8 mouse cellular contexts compared by ENCODE assay signal in genomic region chr2:60382858-60383669, GRCm38 (mm10). TPM values are rescaled to one million over a fixed set of nuclear protein-coding genes. Genes with fewer than 3 reads are reported as not detected.
DNase-seq lines count a peak whose midpoint lies in the region; ATAC-seq and TF ChIP-seq lines count a peak whose summit lies in the region.

Gene Ly75 (minus strand): TSS chr2:60383303.

- WGBS in forebrain, embryonic 11.5 days = under 1% methylated on average over 46 of the region's 46 CpGs
- WGBS in heart, postnatal 0 days = 2% methylated on average over 46 of the region's 46 CpGs
- WGBS in neural tube, embryonic 15.5 days = under 1% methylated on average over 46 of the region's 46 CpGs

- H3K9me3 ChIP-seq in CH12.LX (replicated peaks; ENCODE audit: low read length) = no peaks in the 10 kb centered on the region
- no peaks in the 10 kb centered on the region for H3K9me3 ChIP-seq in forebrain, embryonic 11.5 days (ENCODE audit: control insufficient read depth, low read length)
- no peaks in the 10 kb centered on the region for H3K9me3 ChIP-seq in heart, postnatal 0 days (replicated peaks; ENCODE audit: control insufficient read depth, low read length)
- H3K9me3 ChIP-seq in neural tube, embryonic 15.5 days (replicated peaks) = no peaks in the 10 kb centered on the region

- in situ Hi-C loops in CH12.LX (cut with MboI; ENCODE audit: low pct_ligation_motif_present, low pct_unique_long_range_greater_than_20kb, low sequenced_read_pairs) = no loop called here

- DNase-seq in CH12.LX (ENCODE audit: extremely low read depth) = peak; percentile 84
- peak; percentile 81 for DNase-seq in c-Kit-positive CD71-negative TER-119-negative erythroid progenitor cells, embryonic 14.5 days (ENCODE audit: low read depth)
- peak; percentile 92 for DNase-seq in forebrain, embryonic 11.5 days (ENCODE audit: low spot score)
- DNase-seq in heart, postnatal 0 days (ENCODE audit: low spot score) = peak; percentile 76
- peak; percentile 87 to 92 for DNase-seq in kidney, postnatal 36 days
- peak; percentile 91 to 93 for DNase-seq in lung, adult 18-20 months
- DNase-seq in testis, postnatal 14 days (ENCODE audit: low spot score) = peak; percentile 89

- peaks cover 14 to 16% of the 10 kb centered on the region in 2 experiments for H3K4me1 ChIP-seq in CH12.LX (ENCODE audit: control insufficient read depth in 1 of 2, insufficient read depth in 2 of 2)
- H3K4me1 ChIP-seq in forebrain, embryonic 11.5 days (replicated peaks; ENCODE audit: control insufficient read depth, insufficient read depth, low read length) = peaks cover 4% of the 10 kb centered on the region; the same call in 1 of the 2 replicates
- H3K4me1 ChIP-seq in heart, postnatal 0 days (ENCODE audit: control insufficient read depth, insufficient read depth) = peaks cover 20% of the 10 kb centered on the region
- H3K4me1 ChIP-seq in neural tube, embryonic 15.5 days = peaks cover 10% of the 10 kb centered on the region

- peak within 1 kb of the TSS; percentile 65 to 90 (median 73) for H3K4me3 ChIP-seq in CH12.LX (replicated peaks in 1 of 3; ENCODE audit: low read depth in 2 of 3, low read length in 2 of 3, poor library complexity in 1 of 3)
- peak within 1 kb of the TSS; percentile 46 for H3K4me3 ChIP-seq in forebrain, embryonic 11.5 days (ENCODE audit: low read depth, low read length)
- H3K4me3 ChIP-seq in heart, postnatal 0 days (ENCODE audit: low read depth, low read length) = peak within 1 kb of the TSS; percentile 53
- H3K4me3 ChIP-seq in neural tube, embryonic 15.5 days (replicated peaks) = peak within 1 kb of the TSS; percentile 60

- peak within 1 kb of the TSS; percentile 30; the same call in 1 of the 2 replicates for H3K27ac ChIP-seq in CH12.LX (ENCODE audit: insufficient read depth, low read depth)
- H3K27ac ChIP-seq in forebrain, embryonic 11.5 days (ENCODE audit: low read depth, low read length) = no peak within 1 kb of the TSS
- H3K27ac ChIP-seq in heart, postnatal 0 days (ENCODE audit: low read depth) = no peak within 1 kb of the TSS
- H3K27ac ChIP-seq in neural tube, embryonic 15.5 days (replicated peaks) = no peak within 1 kb of the TSS

- peaks cover 3% of the 10 kb centered on the region for H3K27me3 ChIP-seq in CH12.LX (replicated peaks)
- H3K27me3 ChIP-seq in forebrain, embryonic 11.5 days (ENCODE audit: control insufficient read depth, insufficient read depth, low read length) = peaks cover 10% of the 10 kb centered on the region; the same call in 1 of the 2 replicates
- H3K27me3 ChIP-seq in heart, postnatal 0 days (ENCODE audit: control insufficient read depth, insufficient read depth, low read length) = no peaks in the 10 kb centered on the region
- peaks cover 10% of the 10 kb centered on the region; the same call in 1 of the 2 replicates for H3K27me3 ChIP-seq in neural tube, embryonic 15.5 days (replicated peaks)

- H3K36me3 ChIP-seq in CH12.LX (replicated peaks in 1 of 2; ENCODE audit: control insufficient read depth in 1 of 2, insufficient read depth in 1 of 2, low read length in 1 of 2) = peaks cover 0 to 12% of the 10 kb centered on the region in 2 experiments
- no peaks in the 10 kb centered on the region for H3K36me3 ChIP-seq in forebrain, embryonic 11.5 days (ENCODE audit: control insufficient read depth, insufficient read depth, low read length)
- no peaks in the 10 kb centered on the region for H3K36me3 ChIP-seq in heart, postnatal 0 days (replicated peaks; ENCODE audit: control insufficient read depth, insufficient read depth, low read length)
- H3K36me3 ChIP-seq in neural tube, embryonic 15.5 days = no peaks in the 10 kb centered on the region

- TF ChIP-seq POLR2A in CH12.LX (IDR thresholded peaks at IDR 0.05; ENCODE audit: low read depth, low read length) = peak; percentile 73

- dilution Hi-C loops in CH12.LX (cut with MboI; ENCODE audit: extremely low pct_ligation_motif_present, extremely low pct_unique_long_range_greater_than_20kb, low sequenced_read_pairs) = no loop called here

- TF ChIP-seq EP300 in CH12.LX (IDR thresholded peaks at IDR 0.05; ENCODE audit: low read length) = no peak
- TF ChIP-seq EP300 in heart, postnatal 0 days (IDR thresholded peaks at IDR 0.05; ENCODE audit: low read depth) = no peak

- H3K4me2 ChIP-seq in CH12.LX (ENCODE audit: insufficient read depth, low read depth, poor library complexity, severe bottlenecking) = peak within 1 kb of the TSS; percentile 77
- peak within 1 kb of the TSS; percentile 81 for H3K4me2 ChIP-seq in forebrain, embryonic 11.5 days (ENCODE audit: low read depth, low read length, severe bottlenecking)
- H3K4me2 ChIP-seq in heart, postnatal 0 days (ENCODE audit: low read depth, low read length) = peak within 1 kb of the TSS; percentile 85
- H3K4me2 ChIP-seq in neural tube, embryonic 15.5 days = peak within 1 kb of the TSS; percentile 89

- ATAC-seq in forebrain, embryonic 11.5 days (replicated peaks; ENCODE audit: low FRiP score) = peak; percentile 100
- peak; percentile 97 for ATAC-seq in heart, postnatal 0 days (ENCODE audit: insufficient read depth, low read depth)
- ATAC-seq in neural tube, embryonic 15.5 days (ENCODE audit: low FRiP score) = peak; percentile 97

- H3K9ac ChIP-seq in CH12.LX (ENCODE audit: insufficient read depth, low read depth) = peak within 1 kb of the TSS; percentile 46
- H3K9ac ChIP-seq in forebrain, embryonic 11.5 days (ENCODE audit: low read length) = peak within 1 kb of the TSS; percentile 60
- peak within 1 kb of the TSS; percentile 32; the same call in 1 of the 2 replicates for H3K9ac ChIP-seq in heart, postnatal 0 days (replicated peaks; ENCODE audit: low read depth, low read length)
- peak within 1 kb of the TSS; percentile 30 for H3K9ac ChIP-seq in neural tube, embryonic 15.5 days (replicated peaks)

- peak in 1 of 2 experiments; percentile 23; a peak in 2 of 4 replicates for TF ChIP-seq CTCF in CH12.LX (conservative IDR thresholded peaks at IDR 0.05 in 1 of 2, IDR thresholded peaks at IDR 0.05 in 1 of 2; ENCODE audit: low read depth in 2 of 2, low read length in 2 of 2)
- TF ChIP-seq CTCF in heart, postnatal 0 days (IDR thresholded peaks at IDR 0.05; ENCODE audit: low read depth) = no peak

- H3K79me2 ChIP-seq in CH12.LX (replicated peaks; ENCODE audit: control insufficient read depth, extremely low read depth, insufficient read depth, poor library complexity, severe bottlenecking) = peaks cover 5% of the 10 kb centered on the region; the same call in 1 of the 2 replicates

- no peak; the same call in 1 of the 2 replicates for TF ChIP-seq RAD21 in CH12.LX (IDR thresholded peaks at IDR 0.05; ENCODE audit: low read depth, low read length)

TF ChIP-seq in CH12.LX, 34 proteins besides CTCF, POLR2A, EP300 and RAD21:
- TF ChIP-seq TBP (conservative IDR thresholded peaks at IDR 0.05; ENCODE audit: low read depth, low read length) (peak; percentile 61; the same call in 1 of the 2 replicates), MAZ (IDR thresholded peaks at IDR 0.05; ENCODE audit: low read depth, low read length) (0 out of 2 replicates have a peak, but pooled peaks have one; percentile 35), MEF2A (IDR thresholded peaks at IDR 0.05; ENCODE audit: borderline replicate concordance, low read depth, low read length) (0 out of 2 replicates have a peak, but pooled peaks have one; percentile 7), TCF12 (IDR thresholded peaks at IDR 0.05; ENCODE audit: low read depth, low read length) (peak; percentile 51; the same call in 1 of the 2 replicates), NELFE (IDR thresholded peaks at IDR 0.05; ENCODE audit: low read depth, low read length) (peak; percentile 62), MAX (IDR thresholded peaks at IDR 0.05; ENCODE audit: low read length) (peak; percentile 78), CHD2 (IDR thresholded peaks at IDR 0.05; ENCODE audit: low read length) (0 out of 2 replicates have a peak, but pooled peaks have one; percentile 32), ZNF384 (IDR thresholded peaks at IDR 0.05; ENCODE audit: low read depth, low read length) (no peak), USF1 (IDR thresholded peaks at IDR 0.05; ENCODE audit: low read depth, low read length) (peak; percentile 14; the same call in 1 of the 2 replicates), NRF1 (IDR thresholded peaks at IDR 0.05; ENCODE audit: low read depth, low read length) (0 out of 2 replicates have a peak, but pooled peaks have one; percentile 12), MXI1 (IDR thresholded peaks at IDR 0.05; ENCODE audit: low read depth, low read length) (peak; percentile 86), ZC3H11A (IDR thresholded peaks at IDR 0.05; ENCODE audit: low read depth, low read length) (no peak), ETS1 (conservative IDR thresholded peaks at IDR 0.05; ENCODE audit: low read depth, low read length) (no peak), E2F4 (IDR thresholded peaks at IDR 0.05; ENCODE audit: insufficient replicate concordance, low read depth, low read length) (peak; percentile 65; the same call in 1 of the 2 replicates)

RNA-seq across cellular contexts. Expression of gene Ly75, which starts in this region (rescaled TPM):
- 18.8 and 32.2 TPM in 2 replicates for total RNA-seq in CH12.LX (2012; rRNA removed)
- 13.8 and 14.5 TPM in 2 replicates for total RNA-seq in CH12.LX (2014; rRNA removed)
- polyA plus RNA-seq in CH12.LX (2012; ENCODE audit: insufficient read length, low read depth) = 10.1 and 10.6 TPM in 2 replicates
- polyA plus RNA-seq in forebrain, embryonic 11.5 days (2014; fragmentation: Nextera tagmentation; extraction: Ambion mirVana) = 1.9 and 2.5 TPM in 2 replicates
- 0.34 and 2.2 TPM in 2 replicates for total RNA-seq in heart, postnatal 0 days (2014; rRNA removed; ENCODE audit: low replicate concordance)
- polyA plus RNA-seq in heart, postnatal 0 days (2015; fragmentation: Nextera tagmentation; extraction: Ambion mirVana) = 0.62 and 0.64 TPM in 2 replicates
- 1.1 and 5.3 TPM in 2 replicates for polyA plus RNA-seq in neural tube, embryonic 15.5 days (2015; fragmentation: Nextera tagmentation; extraction: Ambion mirVana)
